Mouse (Mus musculus) thymus, adult 2 months (tissue): Measurements from ENCODE around the gene Daam1.

ENCODE experiments used
- CTCF ChIP-seq: fragments of 200-500 bp; IDR thresholded peaks from 2 replicates; pipeline ENCODE4 v1.5.1; 2012; ENCODE audit warnings: mild to moderate bottlenecking, control low read depth, low read length, moderate library complexity, borderline replicate concordance; ENCODE audit not compliant: control insufficient read depth, poor library complexity, insufficient read depth; ENCODE audit errors: extremely low read depth
- POLR2A ChIP-seq: fragments of 200-500 bp; IDR thresholded peaks from 2 replicates; pipeline ENCODE4 v1.6.1; 2012; ENCODE audit warnings: mild to moderate bottlenecking, low read length, control low read depth, moderate library complexity; ENCODE audit not compliant: control insufficient read depth, poor library complexity, insufficient read depth; ENCODE audit errors: extremely low read depth

GRCm38 (mm10) chr12:71981250-71981649 lies 150.4 kb downstream of the Daam1 start:
- TF ChIP-seq POLR2A: no peak
- no peak for TF ChIP-seq CTCF
